Mouse (Mus musculus) spleen, adult 2 months (tissue): ENCODE measurements around the gene S100a2.

Experiments
- CTCF ChIP-seq: fragments of 200-500 bp; IDR thresholded peaks from 2 replicates; pipeline ENCODE4 v1.5.1; 2011; ENCODE audit warnings: mild to moderate bottlenecking, inconsistent platforms; ENCODE audit not compliant: insufficient read depth, insufficient read length, insufficient replicate concordance; ENCODE audit errors: extremely low read depth
- POLR2A ChIP-seq: fragments of 200-500 bp; IDR thresholded peaks from 2 replicates; pipeline ENCODE4 v1.6.1; 2011; ENCODE audit warnings: low read depth, low read length, inconsistent platforms

DNA sequence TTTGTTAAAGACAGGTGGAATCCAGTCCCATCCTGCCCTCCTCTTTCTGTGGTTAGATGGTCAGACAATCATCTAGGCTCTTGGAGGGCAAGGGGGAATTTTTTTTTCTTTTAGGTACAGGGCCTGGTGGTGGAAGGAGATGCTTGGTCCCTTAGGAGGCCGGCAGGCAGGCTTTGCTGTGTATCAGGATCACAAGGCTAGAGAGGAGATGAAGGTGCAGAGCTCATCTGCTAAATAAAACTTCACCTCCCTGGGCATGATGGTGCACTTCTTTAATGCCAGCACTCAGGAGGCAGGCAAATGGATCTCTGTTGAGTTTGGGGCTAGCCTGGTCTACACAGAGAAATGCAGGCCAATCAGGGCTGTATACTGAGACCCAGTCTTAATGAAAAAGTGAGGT, 25.9 kb downstream of the S100a2 start:
- TF ChIP-seq POLR2A (no peak), CTCF (no peak)
